Mouse (Mus musculus) ovary, adult 2 months (tissue): ENCODE results near the gene Itgb1bp1. TPM values are rescaled to one million over a fixed set of nuclear protein-coding genes. Genes with fewer than 3 reads are reported as not detected.

Experiments used
- polyA plus RNA-seq: library from polyadenylated mRNA; depleted of rRNA; stranded (reverse); fragments of >200 nt; gene quantifications from 2 replicates; pipeline ENCODE4 v1.2.3, GENCODE M21; 2012; rRNA removed

The Itgb1bp1 gene
- polyA plus RNA-seq: 10.1 TPM in 2 replicates

DNA sequence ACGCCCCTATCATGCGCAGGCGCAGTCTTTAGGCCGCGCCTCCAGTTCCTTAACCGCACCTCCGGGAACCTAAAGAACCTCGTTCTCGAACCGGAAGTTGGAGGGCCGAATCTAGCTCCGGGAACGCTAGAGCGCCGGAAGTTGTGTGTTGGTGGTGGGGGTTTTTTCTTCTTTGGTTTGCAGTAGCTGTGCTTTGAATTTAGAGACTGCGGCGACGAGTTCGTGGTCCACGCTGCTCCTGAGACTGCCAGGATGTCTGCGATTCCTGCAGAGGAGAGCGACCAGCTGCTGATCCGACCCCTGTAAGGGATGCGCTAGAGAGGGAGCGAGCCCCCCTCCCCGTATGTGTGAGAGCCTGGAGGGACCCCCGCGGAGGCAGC lies at the start of gene Itgb1bp1:
TSS of gene Itgb1bp1 (minus strand) at position 42 of the 380 bp plus-strand sequence.

DNA sequence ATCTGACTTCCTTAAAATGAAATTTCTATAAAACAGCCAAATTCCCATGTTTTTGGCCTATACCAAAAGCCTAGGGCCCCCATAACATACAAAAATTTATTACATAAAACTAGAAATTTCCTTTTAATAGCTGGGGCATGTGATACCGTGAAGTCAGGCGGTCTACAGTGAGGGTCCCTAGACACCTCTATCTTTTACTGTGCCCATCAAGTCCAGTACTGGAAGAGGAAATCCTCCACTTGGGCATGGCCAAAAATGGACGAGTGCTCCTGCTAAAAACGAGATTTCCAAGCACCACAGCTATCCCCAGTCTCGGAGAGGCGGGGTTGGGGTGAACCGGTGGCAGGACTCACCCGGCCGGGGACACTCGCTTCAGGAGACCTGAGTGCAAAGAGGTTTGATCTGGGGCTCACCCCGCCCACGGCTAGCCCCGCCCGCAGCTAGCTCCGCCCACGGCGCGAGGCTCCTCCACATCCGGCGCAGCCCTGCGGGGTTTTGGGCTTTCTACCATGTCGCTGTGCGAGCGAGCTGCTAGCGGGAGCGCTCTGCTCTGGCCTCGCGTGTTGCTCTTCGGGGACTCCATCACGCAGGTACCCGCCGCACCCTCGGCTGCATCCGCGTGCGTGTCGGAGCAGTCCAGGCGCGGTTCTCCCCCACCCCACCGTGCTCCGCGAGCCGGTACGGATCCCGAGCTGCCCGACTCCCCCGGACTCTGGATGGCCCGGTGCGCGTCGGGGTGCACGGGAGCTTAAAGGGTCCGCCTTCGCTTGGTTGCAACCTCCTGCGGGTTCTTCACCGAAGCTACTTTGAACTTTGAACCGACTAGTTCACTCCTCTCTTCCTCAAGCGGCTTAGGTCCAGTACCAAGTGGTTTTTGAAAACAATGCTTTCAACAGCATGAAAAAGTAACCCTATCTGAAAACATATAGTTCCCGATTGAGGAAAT lies 30.1 kb upstream of the Itgb1bp1 start, which contains the start of gene Iah1:
TSS of gene Iah1 (plus strand) at position 467 of the 946 bp plus-strand sequence.

DNA sequence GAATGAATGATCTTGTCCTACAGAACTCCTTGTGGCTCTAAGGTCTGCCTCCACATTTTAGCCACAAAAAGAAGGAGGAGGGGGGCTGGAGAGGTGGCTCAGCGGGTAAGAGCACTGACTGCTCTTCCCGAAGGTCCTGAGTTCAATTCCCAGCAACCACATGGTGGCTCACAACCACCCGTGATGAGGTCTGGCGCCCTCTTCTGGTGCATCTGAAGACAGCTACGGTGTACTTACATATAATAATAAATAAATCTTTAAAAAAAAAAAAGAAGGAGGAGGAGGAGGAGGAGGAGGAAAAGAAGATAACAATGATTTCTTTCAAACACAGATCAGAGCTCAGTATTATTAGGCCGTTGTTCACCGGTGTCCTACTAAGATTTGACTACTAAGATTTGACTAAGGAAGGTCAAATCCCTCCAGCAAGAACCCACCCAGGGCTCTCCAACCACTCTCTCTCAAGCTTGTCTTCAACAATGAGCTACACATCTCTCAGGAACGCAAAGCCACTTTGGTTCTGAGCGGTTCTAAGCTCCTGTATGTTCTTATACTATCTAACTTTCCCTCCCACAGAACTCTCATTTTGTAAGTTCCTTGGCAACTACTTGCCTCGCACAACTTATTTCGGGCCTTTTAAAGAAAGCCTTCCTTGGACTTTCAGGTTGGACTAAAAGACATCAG lies 1.2 kb downstream of the Itgb1bp1 start, which contains the start of gene Cpsf3:
TSS of gene Cpsf3 (plus strand) at position 631 of the 681 bp plus-strand sequence.

Other genes with a start within 250 kb of the Itgb1bp1 start
- gene Cpsf3, start 893 bp downstream of the Itgb1bp1 start, polyA plus RNA-seq: 19.0 and 28.1 TPM in 2 replicates
- gene Iah1, start 30.1 kb upstream of the Itgb1bp1 start, polyA plus RNA-seq: 66.0 and 75.3 TPM in 2 replicates
- gene Adam17, start 87.3 kb upstream of the Itgb1bp1 start, polyA plus RNA-seq: 16.8 and 17.2 TPM in 2 replicates
- 77.4 and 182 TPM in 2 replicates for gene Ywhaq, start 131.4 kb upstream of the Itgb1bp1 start, polyA plus RNA-seq